Mouse (Mus musculus): ENCODE results near the gene Ccdc91.

- TF ChIP-seq CTCF (IDR thresholded peaks at IDR 0.05; ENCODE audit: borderline replicate concordance, control insufficient read depth, extremely low read depth, insufficient read depth, low read length, poor library complexity) (no peak), POLR2A (IDR thresholded peaks at IDR 0.05; ENCODE audit: control insufficient read depth, extremely low read depth, insufficient read depth, low read length, poor library complexity) (no peak)
Measured at GRCm38 (mm10) chr6:147510516-147510915, 34.9 kb downstream of the Ccdc91 start.
